Mouse (Mus musculus): ENCODE results near the gene Zc3h15.
A peak's percentile ranks its signal among the peaks of the same experiment; 100 is the strongest.

DNA sequence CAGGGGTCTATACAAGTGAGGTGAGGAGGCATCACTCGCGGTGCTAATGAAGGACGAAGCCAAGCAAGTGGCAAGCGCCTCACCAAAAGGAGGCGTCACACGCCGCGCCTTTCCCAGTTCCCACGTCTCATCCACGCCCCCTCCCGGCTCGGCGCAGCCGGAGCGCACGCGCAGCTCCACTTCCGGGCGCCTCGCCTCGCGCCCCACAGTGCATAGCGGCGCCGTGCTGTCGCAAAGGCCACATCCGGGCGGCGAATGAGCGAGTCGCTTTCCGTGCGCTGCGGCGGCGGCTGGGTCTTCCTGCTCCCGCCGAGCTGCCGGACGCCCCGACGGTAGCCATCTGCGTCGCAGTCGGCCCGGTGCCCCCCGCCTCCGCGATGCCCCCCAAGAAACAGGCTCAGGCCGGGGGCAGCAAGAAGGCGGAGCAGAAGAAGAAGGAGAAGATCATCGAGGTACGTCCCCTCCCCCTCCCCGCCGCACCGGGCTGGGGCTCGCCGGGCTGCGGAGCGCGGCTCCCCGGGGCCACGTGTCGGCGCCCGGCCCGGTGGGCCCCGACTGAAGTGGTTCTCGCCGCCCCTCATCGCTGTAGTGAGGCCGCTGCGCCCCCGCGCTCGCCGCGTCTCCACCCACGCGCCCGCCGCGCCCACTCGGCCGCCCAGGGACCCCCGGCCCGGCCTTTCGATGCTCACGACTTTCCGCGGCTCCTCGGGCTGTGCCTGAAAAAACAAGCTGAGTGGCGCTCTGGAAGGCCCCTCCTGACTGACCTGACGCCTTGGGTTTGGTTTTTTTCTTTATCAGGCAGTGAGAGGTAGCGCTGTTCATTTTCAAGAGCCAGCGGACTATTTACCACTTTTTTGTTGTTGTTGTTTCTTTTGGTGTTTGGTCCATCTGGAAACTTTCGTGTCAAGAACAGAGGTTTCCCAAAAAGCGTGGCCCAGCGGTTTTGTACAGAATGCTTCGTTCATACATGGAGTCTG lies at the start of gene Zc3h15:
- peak; percentile 82 for TF ChIP-seq SIN3A (IDR thresholded peaks at IDR 0.05; ENCODE audit: low read length)
- no peak for TF ChIP-seq MAZ (IDR thresholded peaks at IDR 0.05; ENCODE audit: low read depth, low read length)
- peak; percentile 63 to 90; a peak in 2 of 4 replicates for TF ChIP-seq POLR2A (IDR thresholded peaks at IDR 0.05; ENCODE audit: control insufficient read depth in 1 of 2, insufficient read depth in 1 of 2, low read depth in 1 of 2, low read length in 2 of 2, poor library complexity in 1 of 2)
- no peak for TF ChIP-seq USF1 (IDR thresholded peaks at IDR 0.05; ENCODE audit: low read depth, low read length)
- no peak for TF ChIP-seq EP300 (IDR thresholded peaks at IDR 0.05; ENCODE audit: low read depth in 1 of 2, low read length in 2 of 2)
- no peak for TF ChIP-seq CHD2 (IDR thresholded peaks at IDR 0.05; ENCODE audit: low read length)
- TF ChIP-seq UBTF (IDR thresholded peaks at IDR 0.05; ENCODE audit: borderline replicate concordance, insufficient read depth, low read depth, low read length) = no peak
- TF ChIP-seq TBP (IDR thresholded peaks at IDR 0.05; ENCODE audit: low read depth, low read length) = peak; percentile 80
